Mouse (Mus musculus) ES-Bruce4 (cell line): ENCODE measurements around the gene Tcl1b5. TPM values are rescaled to one million over a fixed set of nuclear protein-coding genes. Genes with fewer than 3 reads are reported as not detected.
"Not testable (repeated sequence)": the region's sequence is repeated elsewhere in the genome, so short reads cannot be mapped to it uniquely, and the experiment has no call there.

Experiments
- H3K27ac ChIP-seq: 2 replicates; pipeline ENCODE4 v1.5.1; 2012; ENCODE audit warnings: low read length, inconsistent platforms; ENCODE audit not compliant: insufficient read depth
- H3K27me3 ChIP-seq: 2 replicates; pipeline ENCODE4 v1.6.1; 2012; ENCODE audit warnings: mild to moderate bottlenecking, low read length, inconsistent platforms; ENCODE audit not compliant: control insufficient read depth, poor library complexity, insufficient read depth, severe bottlenecking
- H3K36me3 ChIP-seq: 2 replicates; pipeline ENCODE4 v1.6.1; 2012; ENCODE audit warnings: inconsistent platforms, mild to moderate bottlenecking, low read length, moderate library complexity; ENCODE audit not compliant: control insufficient read depth, poor library complexity, insufficient read depth, severe bottlenecking
- H3K4me1 ChIP-seq: one replicate; pipeline ENCODE4 v1.8.1; 2011; ENCODE audit warnings: low read length; ENCODE audit not compliant: control insufficient read depth, insufficient read depth
- H3K4me3 ChIP-seq: 2 replicates; pipeline ENCODE4 v1.5.1; 2011; ENCODE audit warnings: low read depth, mild to moderate bottlenecking, low read length
- H3K9ac ChIP-seq: 2 replicates; pipeline ENCODE4 v1.6.1; 2012; ENCODE audit warnings: low read depth, mild to moderate bottlenecking, inconsistent platforms; ENCODE audit not compliant: poor library complexity, severe bottlenecking
- H3K9me3 ChIP-seq: replicated peaks from 2 replicates; pipeline ENCODE4 v1.6.1; 2012; ENCODE audit warnings: mild to moderate bottlenecking, low read length, inconsistent platforms; ENCODE audit not compliant: control insufficient read depth, poor library complexity, insufficient read depth, severe bottlenecking
- CTCF ChIP-seq: IDR thresholded peaks from one replicate; pipeline ENCODE4 v1.8.1; 2011; ENCODE audit warnings: low read depth, low read length
- EP300 ChIP-seq: IDR thresholded peaks from 2 replicates; pipeline ENCODE4 v1.6.1; 2011; ENCODE audit warnings: low read depth, low read length; ENCODE audit not compliant: insufficient read depth
- POLR2A ChIP-seq: IDR thresholded peaks from one replicate; pipeline ENCODE4 v1.8.1; 2011; ENCODE audit warnings: low read length; ENCODE audit not compliant: insufficient read depth
- polyA plus RNA-seq: library from polyadenylated mRNA; stranded (reverse); fragments of >200 nt; gene quantifications from 2 replicates; pipeline ENCODE4 v1.2.4, GENCODE M21; 2011; ENCODE audit warnings: low read depth; ENCODE audit not compliant: missing spikeins, insufficient read depth, insufficient read length

Tcl1b5 gene
- polyA plus RNA-seq, 1 experiment = not detected

GRCm38 (mm10) chr12:105173366-105173765 lies 2.8 kb upstream of the Tcl1b5 start:
- Histone ChIP-seq H3K4me3 (no peak overlapping the region), H3K4me1 (no peaks in the 10 kb centered on the region), H3K27me3 (no peaks in the 10 kb centered on the region), H3K9ac (no peak overlapping the region), H3K27ac (no peak overlapping the region), H3K9me3 (no peaks in the 10 kb centered on the region), H3K36me3 (no peaks in the 10 kb centered on the region)
- TF ChIP-seq POLR2A = no peak
- TF ChIP-seq CTCF = no peak
- TF ChIP-seq EP300 = no peak

GRCm38 (mm10) chr12:105174318-105174717 lies 1.8 kb upstream of the Tcl1b5 start:
- H3K27ac ChIP-seq, H3K9ac ChIP-seq, H3K27me3 ChIP-seq, H3K4me1 ChIP-seq, H3K36me3 ChIP-seq, H3K9me3 ChIP-seq, H3K4me3 ChIP-seq: not testable (repeated sequence)

GRCm38 (mm10) chr12:105181040-105181644 lies 5.0 kb downstream of the Tcl1b5 start:
- H3K27ac ChIP-seq, H3K4me1 ChIP-seq, H3K9me3 ChIP-seq, H3K9ac ChIP-seq, H3K36me3 ChIP-seq, H3K27me3 ChIP-seq, H3K4me3 ChIP-seq: not testable (repeated sequence)

GRCm38 (mm10) chr12:105188980-105189379 lies 12.8 kb downstream of the Tcl1b5 start:
- H3K4me1 ChIP-seq, H3K36me3 ChIP-seq, H3K27me3 ChIP-seq, H3K4me3 ChIP-seq, H3K27ac ChIP-seq, H3K9ac ChIP-seq, H3K9me3 ChIP-seq: not testable (repeated sequence)
- peak; percentile 21 for TF ChIP-seq CTCF

GRCm38 (mm10) chr12:105190743-105191142 lies 14.6 kb downstream of the Tcl1b5 start, which contains the start of gene Tcl1b3:
Gene Tcl1b3 (plus strand): TSS chr12:105191043.
- H3K9me3 ChIP-seq, H3K9ac ChIP-seq, H3K36me3 ChIP-seq, H3K27ac ChIP-seq, H3K4me1 ChIP-seq, H3K4me3 ChIP-seq, H3K27me3 ChIP-seq: not testable (repeated sequence)

DNA sequence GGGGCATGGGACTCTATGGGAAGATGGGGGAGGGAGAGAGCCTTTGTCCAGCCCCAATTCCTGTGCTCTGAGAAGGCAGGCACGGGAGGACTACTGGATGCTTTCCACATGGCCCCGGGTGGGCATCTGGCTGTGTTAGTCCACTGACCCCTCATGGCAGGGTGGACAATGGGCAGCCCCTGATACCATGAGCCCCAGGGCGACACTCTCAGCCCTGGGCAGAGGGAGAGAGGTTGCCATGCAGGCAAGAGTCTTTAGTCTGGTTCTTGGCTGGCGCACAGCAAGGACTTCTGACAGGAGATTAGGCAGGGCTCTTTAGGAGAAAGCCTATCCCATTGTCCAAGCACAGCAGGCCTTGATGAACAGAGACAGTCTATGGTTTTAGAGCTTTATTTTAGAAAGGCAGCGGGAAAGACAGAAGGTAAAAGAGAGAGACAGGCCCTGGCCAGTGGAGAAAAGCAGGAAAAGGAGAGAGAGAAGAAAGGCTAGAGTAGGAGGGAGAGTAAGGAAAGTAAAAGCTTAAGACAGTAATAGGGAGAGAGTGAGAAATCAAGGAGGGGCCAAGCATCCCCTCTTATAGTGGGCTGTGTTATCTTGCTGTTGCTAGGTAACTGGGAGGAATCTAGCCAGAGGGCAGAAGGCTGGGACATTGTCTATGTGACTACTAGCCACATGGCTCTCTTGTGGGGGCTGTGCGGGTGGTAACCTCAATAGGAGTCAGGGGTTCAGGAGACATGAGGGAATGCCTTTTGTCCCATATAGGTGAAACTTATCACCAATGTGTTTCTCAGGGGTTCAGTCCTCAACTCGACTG lies 23.7 kb downstream of the Tcl1b5 start:
- not testable (repeated sequence) for H3K27ac ChIP-seq, H3K9me3 ChIP-seq, H3K36me3 ChIP-seq

GRCm38 (mm10) chr12:105201657-105202056 lies 25.5 kb downstream of the Tcl1b5 start, which contains the start of gene Tcl1b4:
Gene Tcl1b4 (plus strand): TSS chr12:105201957.
- not testable (repeated sequence) for H3K27me3 ChIP-seq, H3K36me3 ChIP-seq, H3K4me1 ChIP-seq, H3K27ac ChIP-seq, H3K4me3 ChIP-seq, H3K9me3 ChIP-seq, H3K9ac ChIP-seq

More for the DNA sequence above, 23.7 kb downstream of the Tcl1b5 start:
- H3K27me3 ChIP-seq, H3K4me1 ChIP-seq, H3K9ac ChIP-seq, H3K4me3 ChIP-seq: not testable (repeated sequence)
